Mouse (Mus musculus) lung, embryonic 14.5 days (tissue): ENCODE data around the gene Fblim1. TPM values are rescaled to one million over a fixed set of nuclear protein-coding genes. Genes with fewer than 3 reads are reported as not detected.
"Not testable (repeated sequence)": the region's sequence is repeated elsewhere in the genome, so short reads cannot be mapped to it uniquely, and the experiment has no call there.

Source experiments
- ATAC-seq: fragments of 200-750 bp; cut with Nextera tagmentation; 2 replicates; pipeline ENCODE4 v1.8.0; 2017; ENCODE audit warnings: mild to moderate bottlenecking, moderate TSS enrichment, moderate library complexity; ENCODE audit not compliant: insufficient read depth
- DNase-seq: peaks from one replicate; pipeline ENCODE4 v3.0.0-alpha.2; 2015
- H3K27ac ChIP-seq: fragments of 300-500 bp; sonication (generic); 2 replicates; pipeline ENCODE4 v1.5.1; 2014; ENCODE audit warnings: low read depth, mild to moderate bottlenecking, moderate library complexity
- H3K27me3 ChIP-seq: fragments of 300-500 bp; sonication (generic); 2 replicates; pipeline ENCODE4 v1.6.1; 2014; ENCODE audit warnings: low read length, control low read depth; ENCODE audit not compliant: insufficient read depth
- H3K36me3 ChIP-seq: fragments of 300-500 bp; sonication (generic); 2 replicates; pipeline ENCODE4 v1.6.1; 2014; ENCODE audit warnings: control low read depth; ENCODE audit not compliant: insufficient read depth
- H3K4me1 ChIP-seq: fragments of 300-500 bp; sonication (generic); 2 replicates; pipeline ENCODE4 v1.6.1; 2014; ENCODE audit warnings: antibody characterized with exemption, control low read depth; ENCODE audit not compliant: insufficient read depth
- H3K4me2 ChIP-seq: fragments of 300-500 bp; sonication (generic); 2 replicates; pipeline ENCODE4 v1.6.1; 2014; ENCODE audit warnings: mild to moderate bottlenecking
- H3K4me3 ChIP-seq: fragments of 300-500 bp; sonication (generic); 2 replicates; pipeline ENCODE4 v1.5.1; 2014; ENCODE audit warnings: low read depth, low read length
- H3K9ac ChIP-seq: fragments of 300-500 bp; sonication (generic); 2 replicates; pipeline ENCODE4 v1.6.1; 2014
- H3K9me3 ChIP-seq: fragments of 300-500 bp; sonication (generic); 2 replicates; pipeline ENCODE4 v1.6.1; 2016; ENCODE audit warnings: low read depth, low read length, control low read depth
- CTCF ChIP-seq: IDR thresholded peaks from 2 replicates; pipeline ENCODE4 v1.5.1; 2016; ENCODE audit warnings: antibody characterized with exemption, low read depth
- WGBS: fragments of 180-500 bp; shearing (Covaris S2); extraction: QIAGEN DNeasy Blood & Tissue Kit; methylation state at CpG from one replicate; pipeline ENCODE4 v1.1.7; 2014; 5-methylcytosine and 5-hydroxymethylcytosine counted together
- polyA plus RNA-seq: library from polyadenylated mRNA; unstranded; fragments of >200 nt; fragmentation: Nextera tagmentation; extraction: Ambion mirVana; gene quantifications from 2 replicates; pipeline ENCODE4 v1.2.1, GENCODE M21; 2014

Fblim1 gene
- polyA plus RNA-seq, 1 experiment from 2014 or later = 89.2 TPM

- Histone ChIP-seq H3K9ac (no peak overlapping the region), H3K4me1 (no peaks in the 10 kb centered on the region), H3K4me3 (no peak overlapping the region), H3K4me2 (no peak overlapping the region), H3K36me3 (no peaks in the 10 kb centered on the region), H3K27ac (no peak overlapping the region), H3K9me3 (no peaks in the 10 kb centered on the region), H3K27me3 (no peaks in the 10 kb centered on the region)
- ATAC-seq (no peak), DNase-seq (no peak)
- WGBS = 81% methylated on average over 6 of the region's 6 CpGs
- TF ChIP-seq CTCF = no peak
Observed at GRCm38 (mm10) chr4:141566187-141566586, 39.7 kb downstream of the Fblim1 start.

GRCm38 (mm10) chr4:141565325-141565724 is 40.6 kb downstream of the Fblim1 start:
- H3K9ac ChIP-seq = no peak overlapping the region
- TF ChIP-seq CTCF = no peak
- H3K4me2 ChIP-seq = no peak overlapping the region
- WGBS = 42% methylated on average over 7 of the region's 7 CpGs
- peak overlapping the region; percentile 48; the same call in 1 of the 2 replicates for H3K27ac ChIP-seq
- DNase-seq (peak; percentile 32), ATAC-seq (no peak)
- no peaks in the 10 kb centered on the region for H3K36me3 ChIP-seq
- no peaks in the 10 kb centered on the region for H3K4me1 ChIP-seq
- no peaks in the 10 kb centered on the region for H3K9me3 ChIP-seq
- no peaks in the 10 kb centered on the region for H3K27me3 ChIP-seq
- H3K4me3 ChIP-seq = no peak overlapping the region

GRCm38 (mm10) chr4:141564660-141565059 is 41.2 kb downstream of the Fblim1 start:
- Histone ChIP-seq H3K9ac (no peak overlapping the region), H3K36me3 (no peaks in the 10 kb centered on the region), H3K4me1 (no peaks in the 10 kb centered on the region), H3K4me2 (no peak overlapping the region), H3K9me3 (no peaks in the 10 kb centered on the region), H3K27ac (no peak overlapping the region), H3K4me3 (no peak overlapping the region), H3K27me3 (no peaks in the 10 kb centered on the region)
- no peak for TF ChIP-seq CTCF
- DNase-seq = no peak
- ATAC-seq = no peak
- 78% methylated on average over 3 of the region's 3 CpGs for WGBS

DNA sequence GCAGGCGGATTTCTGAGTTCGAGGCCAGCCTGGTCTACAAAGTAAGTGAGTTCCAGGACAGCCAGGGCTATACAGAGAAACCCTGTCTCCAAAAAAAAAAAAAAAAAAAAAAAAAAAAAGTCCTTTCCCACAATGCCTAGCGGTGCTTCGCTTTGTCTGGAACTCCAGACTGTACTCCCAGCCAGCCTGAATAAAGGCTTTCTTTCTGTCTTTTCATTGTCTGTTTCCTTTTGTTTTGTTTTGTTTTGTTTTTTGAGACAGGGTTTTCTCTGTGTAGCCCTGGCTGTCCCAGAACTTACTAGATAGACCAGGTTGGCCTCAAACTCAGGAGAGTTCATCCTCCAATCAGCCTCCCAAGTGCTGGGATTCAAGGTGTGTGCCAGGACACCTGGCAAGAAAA is 41.7 kb downstream of the Fblim1 start:
- no peak for ATAC-seq
- 86% methylated on average over 4 of the region's 4 CpGs for WGBS
- Histone ChIP-seq H3K4me2 (no peak overlapping the region), H3K9ac (no peak overlapping the region), H3K4me1 (no peaks in the 10 kb centered on the region), H3K4me3 (no peak overlapping the region), H3K27ac (no peak overlapping the region), H3K9me3 (no peaks in the 10 kb centered on the region), H3K27me3 (no peaks in the 10 kb centered on the region), H3K36me3 (no peaks in the 10 kb centered on the region)
- DNase-seq = no peak
- no peak for TF ChIP-seq CTCF

- H3K4me2 ChIP-seq = no peak overlapping the region
- H3K27me3 ChIP-seq = no peaks in the 10 kb centered on the region
- WGBS = 67% methylated on average over 11 of the region's 11 CpGs
- no peak overlapping the region for H3K9ac ChIP-seq
- H3K4me1 ChIP-seq = 0 out of 2 replicates have a peak, but pooled peaks cover 3% of the 10 kb centered on the region
- TF ChIP-seq CTCF = no peak
- H3K9me3 ChIP-seq = no peaks in the 10 kb centered on the region
- H3K36me3 ChIP-seq = no peaks in the 10 kb centered on the region
- peak; percentile 71 for DNase-seq
- 0 out of 2 replicates have a peak overlapping the region, but pooled peaks have one; percentile 20 for H3K27ac ChIP-seq
- ATAC-seq = no peak
- no peak overlapping the region for H3K4me3 ChIP-seq
Observed at GRCm38 (mm10) chr4:141562281-141562680, 43.6 kb downstream of the Fblim1 start.

DNA sequence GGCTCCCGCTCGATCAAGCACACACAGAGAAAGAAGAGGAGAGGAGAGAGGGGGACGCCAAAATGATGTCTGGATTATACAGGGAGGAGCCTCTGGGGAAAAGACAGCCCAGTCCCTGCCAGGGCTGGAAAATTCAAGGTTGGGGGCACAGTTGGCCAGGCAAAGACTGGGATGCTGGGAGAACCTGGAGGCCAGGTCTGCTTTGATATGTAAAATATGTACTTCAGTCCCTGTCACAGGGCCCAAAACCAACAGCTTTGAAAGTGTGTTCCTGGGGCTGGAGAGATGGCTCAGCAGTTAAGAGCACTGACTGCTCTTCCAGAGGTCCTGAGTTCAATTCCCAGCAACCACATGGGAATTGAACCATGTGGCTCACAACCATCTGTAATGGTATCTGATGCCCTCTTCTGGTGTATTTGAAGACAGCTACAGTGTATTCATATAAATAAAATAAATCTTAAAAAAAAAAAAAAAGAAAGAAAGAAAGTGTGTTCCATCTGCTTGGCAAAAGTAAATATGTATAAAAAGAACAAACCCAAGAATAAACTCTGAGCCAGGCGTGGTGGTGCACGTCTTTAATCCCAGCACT is 44.5 kb downstream of the Fblim1 start:
- H3K9ac ChIP-seq, H3K27me3 ChIP-seq, H3K4me3 ChIP-seq, DNase-seq, H3K27ac ChIP-seq, H3K4me2 ChIP-seq, H3K36me3 ChIP-seq, H3K9me3 ChIP-seq, H3K4me1 ChIP-seq, ATAC-seq: not testable (repeated sequence)
- WGBS = 74% methylated on average over 5 of the region's 5 CpGs

DNA sequence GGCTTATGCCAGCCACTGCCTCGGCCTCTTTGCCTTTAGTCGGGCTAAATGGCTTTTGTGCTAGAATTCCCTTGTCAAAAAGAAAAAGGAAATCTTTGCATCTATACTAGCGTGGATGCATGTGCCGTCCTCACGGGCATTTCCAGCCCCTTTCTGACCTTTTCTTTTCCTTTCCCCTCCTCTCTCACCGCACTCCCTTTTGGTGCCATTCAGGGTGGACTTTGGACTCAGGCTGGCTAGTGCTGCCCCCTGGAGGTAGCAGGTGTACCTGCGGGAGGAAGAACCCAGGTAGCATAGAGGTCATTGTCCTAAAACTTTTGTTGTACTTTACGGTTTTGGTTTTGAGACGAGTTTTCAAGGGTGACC is 46.0 kb downstream of the Fblim1 start:
- H3K9ac ChIP-seq = peak overlapping the region; percentile 38
- peak overlapping the region; percentile 42 for H3K4me3 ChIP-seq
- DNase-seq = peak; percentile 90
- no peaks in the 10 kb centered on the region for H3K36me3 ChIP-seq
- H3K27me3 ChIP-seq = no peaks in the 10 kb centered on the region
- peak overlapping the region; percentile 86 for H3K4me2 ChIP-seq
- H3K27ac ChIP-seq = peak overlapping the region; percentile 90
- no peaks in the 10 kb centered on the region for H3K9me3 ChIP-seq
- ATAC-seq = peak; percentile 59; the same call in 1 of the 2 replicates
- H3K4me1 ChIP-seq = 0 out of 2 replicates have a peak, but pooled peaks cover 3% of the 10 kb centered on the region
- WGBS = 2% methylated on average over 9 of the region's 9 CpGs
- TF ChIP-seq CTCF = peak; percentile 97
